Mouse (Mus musculus): ENCODE measurements around the gene Hdgfl2.

Gene Hdgfl2

DNA sequence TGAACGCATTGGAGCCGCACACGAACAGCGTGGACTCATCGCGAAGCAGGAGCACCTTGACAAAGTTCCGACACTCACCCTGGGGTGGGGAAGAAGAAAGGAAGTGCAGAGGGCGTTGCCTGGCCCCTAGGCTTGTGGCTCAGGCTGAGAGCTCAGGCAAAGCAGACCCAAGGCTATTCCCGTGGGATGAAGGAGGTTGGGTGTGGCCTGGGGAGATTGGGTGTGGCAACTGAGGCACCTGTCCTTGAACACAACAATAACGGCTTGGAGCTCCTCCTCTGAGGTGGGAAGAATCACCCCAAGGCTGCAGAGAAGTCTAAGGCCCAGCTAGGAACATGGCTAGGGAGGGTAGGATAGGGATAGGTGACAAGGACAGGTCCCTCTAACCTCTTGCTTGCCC is 51.7 kb downstream of the Hdgfl2 start:
- no peak for DNase-seq (ENCODE audit: low spot score)

DNA sequence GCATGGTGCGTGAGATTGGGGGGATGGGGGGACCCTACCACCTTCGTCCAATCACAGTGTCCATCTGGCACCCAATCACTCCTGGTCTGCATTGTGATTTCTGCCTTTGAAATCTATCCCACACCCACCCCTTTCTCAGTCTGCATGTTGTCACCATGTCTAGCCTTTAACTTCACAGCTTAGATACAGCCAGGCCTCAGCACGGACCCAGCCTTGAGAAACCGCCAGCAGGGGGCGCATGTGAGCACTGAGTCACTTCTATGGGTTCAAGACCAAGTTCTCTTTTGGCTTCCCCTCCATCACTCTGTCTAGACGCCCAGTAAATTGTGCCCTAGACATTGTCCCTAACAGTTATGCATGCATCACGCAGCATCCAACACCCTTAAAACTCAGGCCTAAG is 52.4 kb downstream of the Hdgfl2 start:
- DNase-seq (ENCODE audit: low spot score), result no peak

DNA sequence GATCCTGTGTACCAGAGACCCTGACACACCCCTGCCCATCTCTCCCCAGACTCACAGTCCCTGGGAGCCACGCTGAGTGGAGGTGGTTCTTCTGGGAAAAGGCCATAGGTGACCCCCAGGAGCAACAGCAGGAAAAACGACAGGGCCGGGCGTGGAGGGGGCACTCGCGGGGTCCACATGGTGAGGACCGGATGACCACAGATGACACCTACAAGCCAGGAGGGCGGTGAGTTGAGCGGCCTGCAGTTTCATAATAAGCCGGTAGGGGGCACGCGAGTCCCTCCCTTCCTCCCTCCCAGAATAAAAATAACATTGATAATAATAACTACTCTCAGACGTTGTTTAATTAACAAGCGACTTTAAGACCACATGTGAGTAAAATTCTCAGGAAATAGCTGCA is 53.2 kb downstream of the Hdgfl2 start:
- DNase-seq (ENCODE audit: low spot score), result no peak

DNA sequence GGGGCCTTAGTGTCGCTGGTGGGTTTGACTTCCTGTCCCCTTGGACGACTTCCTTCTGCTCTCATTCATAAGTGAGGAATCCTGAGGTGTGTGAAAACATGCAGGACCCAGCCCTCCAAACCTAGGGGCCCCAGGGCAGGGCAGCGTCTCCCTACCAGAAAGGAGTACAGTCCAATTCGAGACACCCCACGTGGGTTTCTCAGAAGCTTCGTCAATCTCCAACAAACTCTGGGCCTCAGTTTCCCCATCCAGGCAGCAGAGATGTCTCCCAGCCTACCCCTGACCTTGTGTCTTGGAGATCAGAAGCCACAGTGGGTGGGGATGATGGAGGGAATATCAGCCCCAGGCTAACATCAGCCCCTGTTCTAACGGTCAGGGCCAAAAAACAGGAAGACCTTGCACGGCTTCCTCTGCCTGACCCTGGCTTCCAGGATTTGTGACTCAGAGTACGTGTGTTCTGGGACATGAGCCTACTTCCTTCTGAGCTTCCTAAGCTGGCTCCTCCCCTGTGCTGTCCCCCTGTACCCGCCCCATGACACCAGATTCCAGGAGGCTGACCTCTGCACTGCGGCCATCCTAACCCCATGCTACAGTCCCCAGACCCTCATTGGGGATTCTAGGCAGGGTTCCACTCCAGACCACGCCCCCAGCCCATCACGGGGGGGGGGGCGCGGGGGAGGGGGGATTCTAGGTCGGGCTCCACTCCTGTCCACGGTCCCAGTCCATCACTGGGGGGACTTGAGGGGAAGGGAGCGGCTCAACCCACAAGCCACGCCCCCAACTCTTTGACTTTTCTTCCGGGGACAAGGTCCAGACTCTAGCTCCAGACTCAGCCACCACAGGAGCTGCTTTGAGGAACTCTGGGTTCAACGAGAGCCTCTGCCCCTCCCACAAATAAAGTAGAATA is 54.3 kb downstream of the Hdgfl2 start:
- DNase-seq (ENCODE audit: low spot score), result no peak

DNA sequence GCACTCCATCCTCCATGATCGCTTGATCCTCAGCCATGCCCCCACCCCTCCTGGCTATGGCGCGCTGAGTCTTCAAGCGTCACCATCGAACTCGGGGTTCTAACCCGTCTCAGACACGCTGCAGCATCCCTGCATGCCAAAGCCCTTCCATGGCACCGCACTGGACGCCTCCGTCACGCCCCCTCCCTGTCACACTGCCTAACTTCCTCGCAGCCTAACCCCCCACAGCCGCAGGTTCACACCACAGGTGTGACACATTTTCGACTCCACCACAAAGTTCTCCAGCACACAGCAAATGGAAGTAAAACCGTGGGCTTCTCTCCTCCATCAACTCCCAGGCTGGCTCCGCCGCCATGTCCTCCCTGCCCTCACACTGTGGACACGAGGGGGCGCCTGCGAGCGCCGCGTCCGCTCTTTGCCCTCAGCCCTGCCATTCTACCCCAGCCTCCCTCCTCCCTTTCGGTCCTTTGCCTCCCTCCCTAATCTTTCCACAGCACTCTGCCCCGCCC is 55.1 kb downstream of the Hdgfl2 start:
- no peak for DNase-seq (ENCODE audit: low spot score)

DNA sequence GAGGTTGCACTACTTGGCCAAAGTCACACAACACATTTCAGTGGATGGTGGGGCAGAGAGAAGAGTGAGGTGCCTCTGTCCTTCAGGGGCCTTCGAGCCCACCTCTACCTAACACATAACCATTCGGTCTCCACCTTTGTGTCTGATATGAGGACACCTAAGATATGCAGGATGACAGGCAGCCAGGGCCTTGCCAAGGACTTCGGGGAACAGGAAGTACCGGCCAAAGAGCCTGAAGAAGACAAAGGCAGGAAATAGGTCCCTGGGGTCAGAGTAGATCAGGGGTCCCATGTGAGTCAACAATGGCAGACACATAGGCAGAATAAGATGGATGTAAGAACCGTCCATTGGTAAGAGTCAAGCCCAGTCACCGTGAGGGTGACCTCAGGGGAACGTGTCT is 57.1 kb downstream of the Hdgfl2 start:
- DNase-seq (ENCODE audit: low spot score), result no peak

DNA sequence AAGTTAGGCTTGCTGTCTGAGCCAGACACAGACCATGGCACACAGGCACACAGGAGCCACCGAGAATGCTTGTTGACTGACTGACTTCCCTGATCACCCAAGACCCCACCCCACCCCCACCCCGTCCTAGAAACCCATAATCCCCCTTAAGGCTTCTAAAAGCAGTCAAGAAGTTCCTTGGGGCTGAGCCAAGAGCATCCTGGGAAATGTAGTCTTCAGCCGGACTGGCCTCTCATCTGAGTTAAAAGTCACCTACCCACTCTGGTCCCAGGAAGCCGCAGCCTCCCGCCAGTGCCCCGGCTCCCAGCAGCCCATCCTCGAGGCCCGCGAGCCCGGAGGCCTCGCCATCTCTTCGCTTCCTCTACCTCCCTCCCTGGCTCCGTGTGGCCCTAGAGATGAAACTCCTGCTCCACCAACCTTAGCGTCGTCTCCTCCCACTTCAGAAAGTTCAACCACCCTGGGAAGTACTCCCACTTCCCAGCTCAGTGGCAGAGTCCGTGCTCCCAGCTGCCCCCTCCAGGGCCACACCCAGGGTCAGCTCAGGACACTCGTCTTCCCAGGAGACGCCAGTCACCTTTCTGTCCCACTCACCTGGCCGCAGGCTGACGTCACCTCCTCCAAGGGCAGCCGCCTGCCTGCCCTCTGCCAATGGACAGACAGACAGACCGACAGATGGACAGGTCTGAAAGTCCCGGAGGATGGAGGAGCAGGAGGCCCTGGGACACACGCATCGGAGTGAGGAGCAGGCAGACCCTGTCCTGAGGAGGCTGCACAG is 58.6 kb downstream of the Hdgfl2 start:
- no peak for DNase-seq (ENCODE audit: low spot score)

DNA sequence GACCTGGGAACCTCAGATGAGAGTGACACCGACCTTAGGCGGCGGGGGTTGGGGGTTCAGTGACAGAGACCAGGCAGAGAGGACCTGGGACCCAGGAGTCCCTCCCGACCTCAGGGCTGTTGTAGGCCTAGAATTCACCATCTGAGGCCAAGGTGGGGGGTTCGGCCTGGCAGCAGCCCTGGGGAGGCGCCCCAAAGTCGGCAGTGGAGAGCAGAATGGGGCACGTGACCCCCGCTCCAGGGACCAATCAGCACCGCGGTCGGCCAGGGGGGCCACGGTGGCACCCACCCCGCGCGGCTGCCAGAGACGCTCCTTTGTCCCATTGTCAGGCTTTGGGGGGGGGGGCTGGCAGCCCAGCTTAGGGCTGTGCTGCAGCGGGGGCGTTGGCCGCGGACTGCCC is 59.9 kb downstream of the Hdgfl2 start:
- DNase-seq (ENCODE audit: low spot score), result no peak

DNA sequence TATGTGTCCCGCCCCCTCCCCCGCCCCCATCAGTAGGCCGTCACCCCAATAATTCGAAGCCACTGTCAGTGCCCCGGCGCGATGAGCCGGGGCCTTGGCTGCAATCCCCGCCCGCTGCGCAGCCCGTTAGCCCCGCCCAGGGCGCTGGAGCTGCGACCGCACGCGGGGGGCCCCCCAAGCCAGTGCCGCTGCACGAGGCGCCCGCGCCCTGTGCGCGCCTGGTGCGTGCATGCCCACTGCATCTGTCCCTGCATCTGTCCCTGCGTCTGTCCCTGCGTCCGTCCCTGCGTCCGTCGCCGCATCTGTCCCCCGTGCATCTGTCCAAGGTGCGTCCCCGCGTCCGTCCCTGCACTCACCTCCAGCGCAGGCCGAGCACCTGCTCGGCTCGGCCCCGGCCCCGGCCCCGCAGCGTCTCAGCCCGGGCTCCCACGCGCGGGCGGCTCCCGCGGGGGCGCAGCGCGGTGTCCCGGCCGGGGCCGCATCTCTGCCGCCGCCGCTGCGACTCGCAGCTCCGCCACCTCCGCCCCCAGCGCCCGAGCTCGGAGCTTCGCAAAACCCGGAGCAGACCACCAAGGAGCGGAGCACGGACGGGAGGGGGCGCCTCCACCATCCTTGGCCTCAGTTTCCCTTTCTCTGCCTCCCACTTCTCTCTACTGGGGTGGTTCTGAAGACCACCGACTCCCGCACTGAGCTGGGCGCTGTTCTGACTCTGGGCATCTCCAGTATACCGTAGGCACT is 60.6 kb downstream of the Hdgfl2 start, which contains the start of gene Sema6b:
Gene Sema6b (minus strand): TSS at position 486 of the 738 bp plus-strand sequence.
- no peak for DNase-seq (ENCODE audit: low spot score)

DNA sequence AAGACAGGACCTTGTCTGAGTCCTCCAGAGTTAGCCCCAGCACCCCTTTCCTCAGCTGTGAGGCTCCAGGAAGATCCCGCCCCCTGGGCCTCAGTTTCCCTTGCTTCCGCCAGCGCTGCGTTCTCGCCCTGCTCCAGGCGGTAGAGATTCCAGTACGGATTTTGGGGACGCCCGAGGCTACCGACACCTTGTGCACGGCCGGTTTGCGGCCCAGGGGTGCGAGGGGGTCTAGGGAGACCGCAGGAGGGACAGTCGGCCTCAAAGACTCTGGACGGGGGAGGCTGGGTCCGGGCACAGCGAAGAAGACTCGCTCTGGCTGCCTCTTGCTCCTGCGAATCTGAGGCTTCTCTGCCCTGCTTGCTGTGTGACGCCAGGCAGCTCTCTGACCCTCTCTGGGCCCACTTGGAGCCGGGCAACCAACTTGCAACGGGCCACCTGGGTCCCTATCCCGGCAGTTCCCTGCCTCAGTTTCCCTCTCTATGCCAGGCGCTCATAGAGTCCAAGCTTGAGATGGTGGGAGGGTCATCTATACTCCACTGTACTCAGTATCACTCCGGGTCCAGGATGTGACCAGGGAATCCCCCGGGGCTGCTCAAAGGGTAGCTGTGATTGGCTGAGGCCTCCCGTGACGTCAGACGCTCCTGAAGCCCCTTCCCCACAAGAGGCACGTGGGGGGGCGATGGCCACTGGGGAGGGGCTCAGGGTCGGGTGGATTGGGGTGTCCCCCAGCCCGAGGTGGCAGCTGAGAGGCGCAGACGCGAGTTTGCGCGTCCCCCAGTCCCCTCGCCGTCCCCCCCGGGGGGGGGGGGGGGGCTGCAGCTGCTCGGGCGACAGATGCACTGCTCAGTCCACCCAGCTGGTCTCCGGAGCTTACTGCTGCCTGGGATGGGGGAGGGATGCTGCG is 62.5 kb downstream of the Hdgfl2 start:
- no peak for DNase-seq (ENCODE audit: low spot score)

DNA sequence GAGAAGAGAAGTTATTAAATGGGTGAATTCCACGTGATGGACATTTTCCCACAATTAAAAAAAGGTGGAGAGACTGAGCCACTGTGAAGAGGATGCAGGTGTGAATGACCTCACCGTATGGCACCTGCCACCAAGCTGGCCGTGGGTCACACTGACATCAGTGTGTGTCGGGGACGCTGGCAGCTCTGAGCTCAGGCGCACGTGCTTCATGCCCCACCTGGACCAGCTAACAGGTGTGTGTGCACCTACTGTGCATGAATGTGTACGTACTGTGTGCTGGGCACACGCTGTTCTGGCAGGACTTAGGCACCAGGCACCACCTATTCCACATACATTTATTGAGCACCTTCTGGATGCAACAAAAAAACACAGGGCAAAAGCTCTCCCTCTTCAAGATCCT is 65.1 kb downstream of the Hdgfl2 start:
- DNase-seq (ENCODE audit: low spot score), result no peak

DNA sequence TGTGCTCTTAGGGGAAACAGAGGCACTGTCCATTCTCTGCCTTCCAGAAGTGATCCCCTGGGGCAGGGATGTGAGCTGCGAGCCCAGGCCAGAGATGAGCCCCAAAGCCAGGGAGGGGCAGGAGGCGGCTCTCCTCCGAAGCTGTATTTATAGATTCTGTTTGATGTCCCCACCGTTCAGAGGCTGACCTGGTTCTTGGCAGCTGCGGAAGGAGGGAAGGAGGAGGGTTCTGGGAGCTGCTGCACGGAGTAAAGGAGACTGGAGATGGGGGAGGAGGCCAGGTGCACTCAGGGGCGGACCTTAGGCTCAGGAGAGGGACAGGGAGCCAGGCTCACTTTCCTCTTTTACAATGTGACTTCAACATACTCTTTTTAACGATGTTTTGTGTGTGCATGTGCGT is 66.7 kb downstream of the Hdgfl2 start:
- DNase-seq (ENCODE audit: low spot score), result no peak

DNA sequence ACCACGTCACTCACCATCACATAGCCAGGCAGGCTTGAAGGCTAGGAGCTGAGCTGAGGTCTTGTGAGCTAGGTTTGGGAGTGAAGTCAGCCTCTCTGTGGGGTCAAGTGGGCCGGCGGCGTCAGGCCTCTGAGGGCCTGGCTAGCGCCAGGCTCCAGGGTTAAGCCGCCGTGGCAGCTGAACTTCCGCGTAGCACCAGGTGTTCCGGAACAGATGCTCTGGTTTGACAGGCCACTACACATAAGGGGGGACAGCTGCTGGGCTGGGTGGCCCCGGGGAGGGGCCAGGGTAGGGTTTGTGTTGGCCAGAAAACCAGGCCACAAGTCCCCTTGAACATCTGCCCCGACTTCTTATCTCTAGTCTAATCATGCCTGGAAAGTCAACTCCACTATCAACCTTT is 68.0 kb downstream of the Hdgfl2 start:
- no peak for DNase-seq (ENCODE audit: low spot score)

DNA sequence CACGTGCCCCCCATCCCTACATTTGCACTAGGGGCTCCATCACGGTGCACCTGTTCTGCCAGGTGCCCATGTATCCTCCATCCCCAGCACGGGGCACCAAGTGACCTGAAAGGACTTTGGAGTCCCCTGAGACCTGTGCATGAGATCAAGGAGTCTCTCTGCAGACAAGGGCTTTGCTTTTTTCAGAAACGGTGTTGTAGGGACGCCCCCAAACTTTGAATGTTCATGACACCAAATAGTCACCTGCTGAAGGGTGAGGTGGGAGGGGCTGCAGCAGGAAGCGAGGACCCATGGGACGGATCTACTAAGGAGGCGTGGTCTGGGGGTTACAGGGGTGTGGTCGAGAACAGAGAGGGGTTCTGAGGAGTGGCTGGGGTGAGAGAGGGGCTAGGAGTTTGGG is 68.8 kb downstream of the Hdgfl2 start:
- no peak for DNase-seq (ENCODE audit: low spot score)

DNA sequence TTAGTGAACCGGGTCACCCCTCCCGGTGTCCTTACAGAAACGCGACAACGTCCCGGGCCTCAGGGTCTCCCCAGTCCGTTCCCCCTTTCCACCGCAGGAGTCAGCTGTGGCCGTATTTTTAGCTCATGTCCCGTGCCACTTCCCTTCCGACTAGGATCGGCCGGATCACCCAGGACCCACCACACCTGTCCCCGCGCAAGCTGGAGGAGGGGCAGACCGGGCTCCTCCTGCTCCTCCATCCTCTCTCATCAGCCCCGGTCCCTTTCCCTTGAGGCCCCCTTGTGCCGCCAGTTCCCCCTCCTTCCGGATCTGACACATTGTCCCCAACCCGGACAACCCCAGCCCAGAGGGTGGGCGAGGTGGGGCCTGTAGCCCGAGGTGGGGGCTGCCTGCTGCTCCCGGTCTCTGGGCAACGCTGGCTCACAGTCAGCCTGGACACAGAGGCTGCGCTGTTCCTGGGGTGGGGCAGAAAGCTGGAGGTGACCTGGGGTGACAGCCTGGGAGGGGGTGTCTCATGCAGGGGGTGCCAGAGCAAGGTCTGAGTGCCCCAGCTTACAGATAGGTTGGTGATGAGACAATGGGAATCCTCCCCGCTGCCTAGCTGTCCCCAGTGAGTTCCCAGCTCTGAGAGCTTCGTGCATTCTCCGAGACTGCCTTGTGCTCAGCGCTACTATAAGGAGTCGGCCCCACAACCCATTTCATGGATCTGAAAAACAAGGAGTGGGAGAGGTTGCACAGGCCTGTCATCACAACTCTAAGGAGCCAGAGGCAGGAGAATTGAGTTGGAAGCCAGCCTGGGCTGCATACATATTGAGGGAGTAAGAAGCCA is 69.6 kb downstream of the Hdgfl2 start:
- DNase-seq (ENCODE audit: low spot score), result no peak

DNA sequence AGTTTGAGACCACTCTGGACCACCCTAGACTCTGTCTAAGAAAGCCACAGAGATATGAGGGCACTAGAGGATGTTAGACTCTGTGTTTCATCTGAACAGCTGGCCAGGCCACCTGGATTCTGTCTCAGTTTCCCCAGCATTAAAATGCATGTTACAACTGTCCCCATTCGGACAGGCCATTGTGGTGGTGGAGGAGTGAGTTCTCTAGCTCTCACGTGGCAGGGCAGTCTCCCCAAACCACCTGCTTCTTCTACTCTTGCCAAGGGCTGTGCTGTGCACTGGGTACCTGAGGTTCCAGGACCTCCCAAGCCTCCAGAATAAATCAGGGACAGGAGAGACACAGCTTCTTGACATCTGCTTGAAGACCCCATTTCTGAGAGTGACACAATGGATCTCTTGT is 70.5 kb downstream of the Hdgfl2 start:
- no peak for DNase-seq (ENCODE audit: low spot score)
